ENCODE assay signal across 14 mouse cellular contexts in genomic region chr14:76856591-76856990, GRCm38 (mm10).
DNase-seq lines count a peak whose midpoint lies in the region; ATAC-seq and TF ChIP-seq lines count a peak whose summit lies in the region.
"Had no signal": no experiment of that assay in that cellular context is flagged by ENCODE, and none has a peak within 500 bp of the region (broad histone marks: within the 10 kb centered on the region; RNA-seq: fewer than 3 reads in every experiment).

No protein-coding gene starts in this region.

- H3K9me3 ChIP-seq in heart, postnatal 0 days (replicated peaks; ENCODE audit: control insufficient read depth, low read length): no peaks in the 10 kb centered on the region
- no peaks in the 10 kb centered on the region for H3K9me3 ChIP-seq in liver, embryonic 16.5 days (replicated peaks; ENCODE audit: control insufficient read depth, low read length)
- H3K9me3 ChIP-seq in forebrain, embryonic 14.5 days (replicated peaks; ENCODE audit: control insufficient read depth, low read length): no peaks in the 10 kb centered on the region
- no peaks in the 10 kb centered on the region for H3K9me3 ChIP-seq in hindbrain, postnatal 0 days (ENCODE audit: low read length)
- no peaks in the 10 kb centered on the region for H3K9me3 ChIP-seq in midbrain, postnatal 0 days (ENCODE audit: low read length)

- WGBS in heart, postnatal 0 days: 7% methylated on average over 8 of the region's 8 CpGs
- 16% methylated on average over 8 of the region's 8 CpGs for WGBS in liver, embryonic 16.5 days (ENCODE audit: insufficient replicate concordance)
- 88% methylated on average over 8 of the region's 8 CpGs for WGBS in forebrain, embryonic 14.5 days
- WGBS in hindbrain, postnatal 0 days: 78% methylated on average over 8 of the region's 8 CpGs
- 77% methylated on average over 8 of the region's 8 CpGs for WGBS in midbrain, postnatal 0 days

- no peaks in the 10 kb centered on the region for H3K36me3 ChIP-seq in heart, postnatal 0 days (replicated peaks; ENCODE audit: control insufficient read depth, insufficient read depth, low read length)
- H3K36me3 ChIP-seq in liver, embryonic 16.5 days (ENCODE audit: control insufficient read depth, insufficient read depth): no peaks in the 10 kb centered on the region
- no peaks in the 10 kb centered on the region for H3K36me3 ChIP-seq in forebrain, embryonic 14.5 days (ENCODE audit: control insufficient read depth, insufficient read depth, low read length)
- no peaks in the 10 kb centered on the region for H3K36me3 ChIP-seq in hindbrain, postnatal 0 days (ENCODE audit: insufficient read depth, low read length)
- H3K36me3 ChIP-seq in midbrain, postnatal 0 days (ENCODE audit: insufficient read depth, low read length): no peaks in the 10 kb centered on the region

- TF ChIP-seq EP300 in heart, postnatal 0 days (IDR thresholded peaks at IDR 0.05; ENCODE audit: low read depth): no peak

- H3K27ac ChIP-seq in heart, postnatal 0 days (ENCODE audit: low read depth): no peak overlapping the region
- H3K27ac ChIP-seq in liver, embryonic 16.5 days (ENCODE audit: low read length): no peak overlapping the region
- H3K27ac ChIP-seq in forebrain, embryonic 14.5 days (ENCODE audit: low read depth, low read length): no peak overlapping the region
- no peak overlapping the region for H3K27ac ChIP-seq in hindbrain, postnatal 0 days
- no peak overlapping the region for H3K27ac ChIP-seq in midbrain, postnatal 0 days (ENCODE audit: low read depth, low read length)
- H3K27ac ChIP-seq: kidney, postnatal 0 days had no signal

- DNase-seq in heart, adult 9 months (ENCODE audit: low spot score in 2 of 2): peak; percentile 12 to 35
- DNase-seq in heart, postnatal 14 days: no peak
- peak; percentile 12 for DNase-seq in heart, postnatal 0 days (ENCODE audit: low spot score)
- DNase-seq in forebrain, embryonic 14.5 days (ENCODE audit: low spot score): no peak
- no peak for DNase-seq in hindbrain, postnatal 0 days (ENCODE audit: low spot score)
- no peak for DNase-seq in midbrain, postnatal 0 days (ENCODE audit: low spot score)
- DNase-seq: adrenal gland, postnatal 25 days; cerebellum, postnatal 14 days; left cerebral cortex, postnatal 4 days; retina, postnatal 1 day had no signal

- H3K4me2 ChIP-seq in heart, postnatal 0 days (ENCODE audit: low read depth, low read length): peak overlapping the region; percentile 37
- peak overlapping the region; percentile 22 for H3K4me2 ChIP-seq in liver, embryonic 16.5 days (ENCODE audit: low read depth, low read length)
- no peak overlapping the region for H3K4me2 ChIP-seq in forebrain, embryonic 14.5 days (ENCODE audit: low read length)
- no peak overlapping the region for H3K4me2 ChIP-seq in hindbrain, postnatal 0 days (ENCODE audit: low read depth, low read length)
- H3K4me2 ChIP-seq in midbrain, postnatal 0 days (ENCODE audit: low read depth, low read length, poor library complexity, severe bottlenecking): no peak overlapping the region

- peaks cover 11% of the 10 kb centered on the region; the same call in 1 of the 2 replicates for H3K4me1 ChIP-seq in heart, postnatal 0 days (ENCODE audit: control insufficient read depth, insufficient read depth)
- H3K4me1 ChIP-seq in liver, embryonic 16.5 days (ENCODE audit: control insufficient read depth, low read depth, low read length): peaks cover 9% of the 10 kb centered on the region
- H3K4me1 ChIP-seq in forebrain, embryonic 14.5 days (ENCODE audit: control insufficient read depth, insufficient read depth, low read length): no peaks in the 10 kb centered on the region
- no peaks in the 10 kb centered on the region for H3K4me1 ChIP-seq in hindbrain, postnatal 0 days (ENCODE audit: insufficient read depth, low read length)
- H3K4me1 ChIP-seq in midbrain, postnatal 0 days (ENCODE audit: insufficient read depth, low read length): no peaks in the 10 kb centered on the region

- TF ChIP-seq CTCF in heart, postnatal 0 days (IDR thresholded peaks at IDR 0.05; ENCODE audit: low read depth): no peak
- TF ChIP-seq CTCF in hindbrain, postnatal 0 days (IDR thresholded peaks at IDR 0.05; ENCODE audit: low read depth): no peak
- no peak for TF ChIP-seq CTCF in midbrain, postnatal 0 days (IDR thresholded peaks at IDR 0.05)

- H3K9ac ChIP-seq in heart, postnatal 0 days (replicated peaks; ENCODE audit: low read depth, low read length): no peak overlapping the region
- H3K9ac ChIP-seq in liver, embryonic 16.5 days (ENCODE audit: low read depth, low read length): no peak overlapping the region
- no peak overlapping the region for H3K9ac ChIP-seq in forebrain, embryonic 14.5 days (ENCODE audit: low read length)
- no peak overlapping the region for H3K9ac ChIP-seq in hindbrain, postnatal 0 days (replicated peaks; ENCODE audit: low read length)
- no peak overlapping the region for H3K9ac ChIP-seq in midbrain, postnatal 0 days (replicated peaks; ENCODE audit: low read length, poor library complexity, severe bottlenecking)

- H3K27me3 ChIP-seq in heart, postnatal 0 days (ENCODE audit: control insufficient read depth, insufficient read depth, low read length): no peaks in the 10 kb centered on the region
- H3K27me3 ChIP-seq in liver, embryonic 16.5 days (ENCODE audit: control insufficient read depth, insufficient read depth, low read depth, low read length): no peaks in the 10 kb centered on the region; the same call in 1 of the 2 replicates
- H3K27me3 ChIP-seq in forebrain, embryonic 14.5 days (replicated peaks; ENCODE audit: control insufficient read depth, insufficient read depth, low read length): no peaks in the 10 kb centered on the region
- H3K27me3 ChIP-seq in hindbrain, postnatal 0 days (ENCODE audit: insufficient read depth, low read length): no peaks in the 10 kb centered on the region
- H3K27me3 ChIP-seq in midbrain, postnatal 0 days (ENCODE audit: insufficient read depth, low read length): no peaks in the 10 kb centered on the region

- intact Hi-C loops in heart, postnatal 14 days (cut with DNase I): loop anchor here (5.0 kb wide), 1 partner anchor 34 kb away; no protein-coding TSS in a partner anchor

- 0 out of 2 replicates have a peak overlapping the region, but pooled peaks have one; percentile 4 for H3K4me3 ChIP-seq in heart, postnatal 0 days (ENCODE audit: low read depth, low read length)
- no peak overlapping the region for H3K4me3 ChIP-seq in liver, embryonic 16.5 days (ENCODE audit: low read depth, low read length)
- H3K4me3 ChIP-seq in forebrain, embryonic 14.5 days (ENCODE audit: low read depth, low read length): no peak overlapping the region
- no peak overlapping the region for H3K4me3 ChIP-seq in hindbrain, postnatal 0 days (ENCODE audit: low read length)
- H3K4me3 ChIP-seq in midbrain, postnatal 0 days (ENCODE audit: low read depth, low read length): no peak overlapping the region

- ATAC-seq in common myeloid progenitor, adult 5-6 weeks (replicated peaks; ENCODE audit: low read depth, poor library complexity, severe bottlenecking): peak; percentile 54
- ATAC-seq in heart, postnatal 0 days (ENCODE audit: insufficient read depth, low read depth): no peak
- ATAC-seq in liver, embryonic 16.5 days (ENCODE audit: low read depth): no peak
- no peak for ATAC-seq in forebrain, embryonic 14.5 days
- no peak for ATAC-seq in hindbrain, postnatal 0 days
- ATAC-seq in midbrain, postnatal 0 days (ENCODE audit: low FRiP score): no peak
- ATAC-seq: hindbrain, embryonic 16.5 days had no signal

Comparison
In these comparisons a context has a peak if more than half of its experiments do, and no peak if none do; other contexts are left out.
1. DNase-seq: peak in heart, adult 9 months (2 of 2) and heart, postnatal 0 days (single experiment); none in heart, postnatal 14 days (0 of 2), forebrain, embryonic 14.5 days (single experiment), hindbrain, postnatal 0 days (single experiment) and midbrain, postnatal 0 days (single experiment).
2. H3K4me2 ChIP-seq: peak in heart, postnatal 0 days (single experiment) and liver, embryonic 16.5 days (single experiment); none in forebrain, embryonic 14.5 days (single experiment), hindbrain, postnatal 0 days (single experiment) and midbrain, postnatal 0 days (single experiment).